Mouse (Mus musculus): ENCODE results near the gene Slc22a14.
"Not testable (repeated sequence)": the region's sequence is repeated elsewhere in the genome, so short reads cannot be mapped to it uniquely, and the experiment has no call there.

The Slc22a14 gene

GRCm38 (mm10) chr9:119219667-119220066, 145.7 kb downstream of the Slc22a14 start:
- POLR2A ChIA-PET: no interaction called here
- CTCF ChIA-PET: interaction anchor here in 1 of 4 experiments (0.6 kb wide), 1 partner anchor 712 kb away, joined by 3 read pairs; no protein-coding TSS in a partner anchor

- CTCF ChIA-PET, POLR2A ChIA-PET: not testable (repeated sequence)
Measured at GRCm38 (mm10) chr9:119215341-119215740, 150.0 kb downstream of the Slc22a14 start.

GRCm38 (mm10) chr9:119214601-119215000, 150.8 kb downstream of the Slc22a14 start:
- POLR2A ChIA-PET: interaction anchor here in 2 of 4 experiments (0.8 to 1.1 kb wide), 3 partner anchors 10 to 106 kb away, joined by 3 read pairs; no protein-coding TSS in a partner anchor
- CTCF ChIA-PET: no interaction called here

GRCm38 (mm10) chr9:119212996-119213395, 152.4 kb downstream of the Slc22a14 start:
- POLR2A ChIA-PET: interaction anchor here in 1 of 4 experiments (1.1 kb wide), 1 partner anchor 37 kb away, joined by 3 read pairs; no protein-coding TSS in a partner anchor
- CTCF ChIA-PET: no interaction called here

- ChIA-PET CTCF (no interaction called here), POLR2A (no interaction called here)
Measured at GRCm38 (mm10) chr9:119208998-119209397, 156.4 kb downstream of the Slc22a14 start, which contains the start of gene Slc22a13. Gene Slc22a13, minus strand, starts transcription at chr9:119209098.

GRCm38 (mm10) chr9:119207113-119207512, 158.2 kb downstream of the Slc22a14 start:
- ChIA-PET CTCF (interaction anchor here in 1 of 4 experiments (0.5 kb wide), 1 partner anchor 223 kb away, joined by 3 read pairs; no protein-coding TSS in a partner anchor), POLR2A (no interaction called here)

DNA sequence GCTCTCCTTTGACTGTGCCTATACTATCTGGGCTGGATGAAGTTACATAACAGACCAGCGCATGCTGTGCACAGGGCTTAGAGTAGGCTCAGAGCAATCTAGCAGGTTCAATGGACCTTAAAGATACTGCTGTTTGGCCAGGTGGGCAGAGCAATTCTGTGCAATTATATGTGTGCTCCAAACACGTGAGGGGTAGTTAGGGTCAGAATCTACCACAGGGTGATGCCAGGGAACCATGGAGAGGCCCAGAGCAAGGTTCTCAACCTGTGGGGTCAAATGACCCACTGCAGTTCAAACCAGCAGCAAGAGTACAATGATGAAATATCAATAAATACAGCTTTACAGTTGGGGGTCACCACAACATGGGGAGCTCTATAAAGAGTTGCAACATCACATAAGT, 158.7 kb downstream of the Slc22a14 start:
- POLR2A ChIA-PET: no interaction called here
- CTCF ChIA-PET: interaction anchor here in 2 of 4 experiments (0.5 to 0.9 kb wide), 2 partner anchors 15 to 684 kb away, joined by 3 read pairs; no protein-coding TSS in a partner anchor

DNA sequence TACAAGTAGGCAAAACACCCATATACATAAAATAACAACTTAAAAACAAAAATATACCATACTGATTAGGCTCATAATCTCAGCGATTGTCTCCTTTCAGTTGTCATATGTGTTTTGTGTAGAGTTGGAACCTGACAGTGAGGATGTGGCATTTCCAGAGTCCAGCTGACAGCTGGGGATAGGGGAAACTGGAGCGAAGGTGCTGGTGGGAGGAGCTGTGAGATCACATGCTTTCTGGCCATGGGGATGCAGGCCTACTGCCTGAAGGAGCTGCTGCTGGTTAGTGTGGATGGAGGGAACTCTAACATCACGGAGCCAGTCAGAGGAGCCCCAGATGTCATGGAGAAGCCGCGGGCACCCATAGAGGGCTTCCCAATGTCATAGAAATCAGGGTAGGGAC, 159.6 kb downstream of the Slc22a14 start:
- CTCF ChIA-PET: interaction anchor here in 2 of 4 experiments (0.5 to 0.9 kb wide), 2 partner anchors 14 to 685 kb away, joined by 3 read pairs; no protein-coding TSS in a partner anchor
- POLR2A ChIA-PET: no interaction called here

DNA sequence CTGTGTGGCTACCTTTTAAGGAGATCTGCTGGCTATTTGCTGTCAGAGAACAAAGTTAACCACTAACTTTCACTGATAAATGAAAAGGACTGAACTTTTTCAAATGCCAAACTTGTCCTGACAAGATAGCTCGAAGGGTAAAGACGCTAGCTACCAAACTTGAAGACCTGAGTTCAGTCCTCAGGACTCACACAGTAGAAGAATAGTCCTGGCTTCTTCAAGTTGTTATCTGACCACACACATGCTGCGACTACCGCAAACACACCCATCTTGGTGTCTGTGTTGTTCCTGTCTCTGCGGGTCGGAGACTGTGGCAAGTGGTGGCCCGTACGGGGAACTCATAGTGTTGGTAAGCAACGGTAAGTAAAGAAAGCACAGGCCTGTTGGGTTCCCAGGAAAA, 161.7 kb downstream of the Slc22a14 start:
- POLR2A ChIA-PET: no interaction called here

GRCm38 (mm10) chr9:119201653-119202052, 163.7 kb downstream of the Slc22a14 start:
- ChIA-PET POLR2A (no interaction called here), CTCF (interaction anchor here in 2 of 4 experiments (1.2 to 1.4 kb wide), 2 partner anchors 9 to 94 kb away, joined by 4 read pairs; no protein-coding TSS in a partner anchor)

More for the DNA sequence above, 161.7 kb downstream of the Slc22a14 start:
- CTCF ChIA-PET: interaction anchor here in 1 of 4 experiments (0.7 kb wide), 1 partner anchor 272 kb away, joined by 3 read pairs; no protein-coding TSS in a partner anchor

- ChIA-PET CTCF (interaction anchor here in 1 of 4 experiments (0.7 kb wide), 1 partner anchor 459 kb away, joined by 4 read pairs; no protein-coding TSS in a partner anchor), POLR2A (no interaction called here)
Measured at GRCm38 (mm10) chr9:119199151-119199861, 166.0 kb downstream of the Slc22a14 start.

DNA sequence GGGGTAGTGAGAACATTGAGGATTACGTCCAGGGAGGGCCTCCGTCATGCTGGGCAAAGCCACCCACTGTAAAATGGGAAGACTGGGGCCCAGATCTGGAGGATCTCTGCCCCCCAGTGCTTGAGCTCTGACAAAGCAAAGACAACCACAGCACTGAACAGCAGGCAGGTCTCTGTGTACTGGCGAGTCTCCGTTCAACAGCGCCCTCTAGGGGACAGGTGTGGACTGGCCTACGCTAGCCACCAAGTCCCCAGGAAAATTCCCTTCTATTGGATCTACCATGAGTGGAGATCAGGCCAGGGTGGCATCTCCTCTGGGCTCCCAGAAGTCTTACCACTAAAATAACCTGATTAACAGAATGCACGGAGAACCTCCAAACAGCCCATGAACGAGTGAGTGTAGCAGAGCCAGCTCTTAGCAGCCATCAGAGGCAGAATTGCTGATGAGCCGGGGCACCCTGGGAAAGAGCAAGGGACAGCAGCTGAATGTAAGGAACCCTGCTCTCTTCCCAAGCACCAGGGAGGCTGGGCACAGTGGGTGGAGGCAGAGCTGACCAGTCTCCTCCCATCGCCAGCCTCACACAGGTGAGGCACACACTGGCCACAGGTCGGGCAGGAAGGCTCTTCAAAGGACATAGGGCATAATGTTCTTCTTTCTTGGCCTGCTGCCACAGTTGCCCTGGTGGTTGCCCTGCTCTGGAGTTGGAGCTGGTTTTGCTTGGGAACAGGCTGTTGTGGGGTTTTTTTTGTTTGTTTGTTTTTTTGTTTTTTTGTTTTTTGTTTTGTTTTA, 173.0 kb downstream of the Slc22a14 start:
- ChIA-PET POLR2A (interaction anchor here in 1 of 4 experiments (0.7 kb wide), 2 partner anchors 28 to 1675 kb away, joined by 5 to 11 read pairs; no protein-coding TSS in a partner anchor), CTCF (interaction anchor here (0.5 to 2.0 kb wide), 30 partner anchors 8 to 1237 kb away, joined by 3 to 12 read pairs (median 4); partner anchors contain the start of gene Acaa1b (in 2 of the 4))

DNA sequence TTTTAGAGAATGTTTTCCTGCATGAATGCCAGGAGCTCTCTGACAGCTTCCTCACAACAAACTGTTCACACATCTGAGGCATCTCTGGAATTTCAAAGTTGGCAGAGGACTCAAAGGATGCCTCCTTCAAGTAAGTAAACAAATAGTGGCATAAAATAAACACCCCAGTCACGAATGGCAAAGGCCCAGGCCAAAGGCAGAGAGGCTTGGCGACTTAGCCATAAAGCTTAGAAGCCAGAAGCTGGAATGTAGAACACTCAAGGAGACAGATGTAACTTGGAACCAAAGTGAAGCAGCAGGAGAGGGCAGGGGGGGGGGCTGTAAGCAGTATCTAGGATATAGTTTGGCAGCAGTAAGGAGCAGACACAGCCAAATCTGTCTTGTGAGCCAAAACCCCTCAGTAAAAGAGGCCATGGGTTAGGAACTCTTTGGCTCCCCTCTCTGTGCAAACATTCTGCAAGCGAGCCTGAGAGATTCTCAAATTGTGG, 184.1 kb downstream of the Slc22a14 start:
- ChIA-PET CTCF (interaction anchor here in 1 of 4 experiments (1.0 to 1.5 kb wide), 2 partner anchors 11 to 171 kb away, joined by 3 to 6 read pairs; no protein-coding TSS in a partner anchor), POLR2A (interaction anchor here in 2 of 4 experiments (0.7 to 0.9 kb wide), 3 partner anchors 25 to 479 kb away, joined by 3 to 7 read pairs (median 4); no protein-coding TSS in a partner anchor)

- CTCF ChIA-PET: interaction anchor here in 1 of 4 experiments (0.9 kb wide), 1 partner anchor 13 kb away, joined by 3 read pairs; no protein-coding TSS in a partner anchor
- POLR2A ChIA-PET: no interaction called here
Measured at GRCm38 (mm10) chr9:119179292-119179691, 186.1 kb downstream of the Slc22a14 start.

GRCm38 (mm10) chr9:119167608-119168007, 197.7 kb downstream of the Slc22a14 start:
- POLR2A ChIA-PET: no interaction called here
- CTCF ChIA-PET: interaction anchor here in 2 of 4 experiments (0.7 to 1.0 kb wide), 2 partner anchors 11 to 23 kb away, joined by 3 read pairs; partner anchors contain the start of gene Acaa1b (in 1 of the 2)

- POLR2A ChIA-PET: no interaction called here
- CTCF ChIA-PET: interaction anchor here in 1 of 4 experiments (1.5 kb wide), 1 partner anchor 27 kb away, joined by 3 read pairs; no protein-coding TSS in a partner anchor
Measured at GRCm38 (mm10) chr9:119165548-119165947, 199.8 kb downstream of the Slc22a14 start.

DNA sequence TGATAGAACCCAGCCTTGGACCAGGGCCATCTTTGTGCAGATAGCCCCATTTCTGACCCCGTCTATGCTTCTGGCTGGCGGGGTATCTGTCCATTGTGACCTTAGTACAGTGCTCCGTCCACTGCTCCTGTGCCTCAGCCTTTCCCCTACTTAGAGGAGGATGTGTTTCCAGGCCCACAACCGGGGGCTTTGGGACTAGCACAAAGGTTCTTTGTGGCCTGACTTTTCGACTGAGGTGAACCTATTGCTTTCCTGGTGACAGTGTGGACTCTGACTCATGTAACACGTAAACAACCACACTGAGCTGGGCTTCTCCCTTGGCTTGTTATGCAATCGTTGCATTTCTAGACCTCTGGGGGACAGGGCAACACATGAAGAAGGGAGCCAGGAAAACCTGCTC, 200.6 kb downstream of the Slc22a14 start:
- ChIA-PET CTCF (no interaction called here), POLR2A (interaction anchor here in 2 of 4 experiments (0.5 kb wide), 2 partner anchors 27 to 434 kb away, joined by 5 read pairs; no protein-coding TSS in a partner anchor)

GRCm38 (mm10) chr9:119160689-119161088, 204.7 kb downstream of the Slc22a14 start:
- ChIA-PET POLR2A (no interaction called here), CTCF (no interaction called here)

- ChIA-PET POLR2A (interaction anchor here in 1 of 4 experiments (0.7 to 1.4 kb wide), 3 partner anchors 9 to 840 kb away, joined by 3 read pairs; no protein-coding TSS in a partner anchor), CTCF (interaction anchor here in 1 of 4 experiments (0.7 kb wide), 1 partner anchor 131 kb away, joined by 3 read pairs; no protein-coding TSS in a partner anchor)
Measured at GRCm38 (mm10) chr9:119158861-119159260, 206.5 kb downstream of the Slc22a14 start, which contains the start of gene Gm47289. Gene Gm47289, plus strand, starts transcription at chr9:119159161.
